Mouse (Mus musculus): ENCODE results near the gene Ndufa11.
A peak's percentile ranks its signal among the peaks of the same experiment; 100 is the strongest.

The Ndufa11 gene

DNA sequence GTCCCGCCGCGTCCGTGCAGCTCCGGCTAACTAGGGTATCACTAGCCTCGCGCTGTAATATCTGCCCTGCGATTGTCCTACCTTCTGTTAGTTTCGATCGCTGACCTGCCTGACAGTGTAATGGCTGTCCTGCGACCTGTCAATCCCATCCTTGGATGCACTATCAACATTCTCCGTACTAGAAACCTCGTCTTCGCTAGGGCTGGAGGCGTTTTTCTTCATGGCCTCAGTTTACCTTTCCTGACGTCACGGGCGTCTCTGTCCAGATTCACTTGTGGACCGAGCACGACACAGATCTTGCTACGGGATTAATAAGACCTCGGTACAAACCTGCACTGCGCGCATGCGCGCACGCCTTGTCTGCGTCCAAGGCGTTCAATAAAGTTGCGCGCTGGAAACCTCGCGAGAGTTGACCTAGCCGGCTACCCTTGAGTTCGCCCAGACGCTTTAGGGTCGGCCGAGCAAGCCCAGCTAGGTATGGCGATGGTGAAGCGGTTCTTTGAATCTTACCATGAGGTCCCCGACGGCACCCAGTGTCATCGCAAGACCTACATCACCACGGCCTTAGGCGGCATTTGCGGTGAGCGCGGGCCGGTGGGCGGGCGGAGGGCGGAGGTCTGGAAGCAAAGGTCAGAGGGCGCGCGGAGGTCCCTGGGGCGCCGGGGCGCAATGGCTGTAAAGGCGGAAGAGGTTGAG is at the start of gene Ndufa11, which contains the start of gene Vmac:
Gene Ndufa11, plus strand, starts transcription at position 405 of the 696 bp plus-strand sequence.
Gene Vmac, minus strand, starts transcription at position 660 of the 696 bp plus-strand sequence.
- DNase-seq (ENCODE audit: low spot score), result peak; percentile 96

DNA sequence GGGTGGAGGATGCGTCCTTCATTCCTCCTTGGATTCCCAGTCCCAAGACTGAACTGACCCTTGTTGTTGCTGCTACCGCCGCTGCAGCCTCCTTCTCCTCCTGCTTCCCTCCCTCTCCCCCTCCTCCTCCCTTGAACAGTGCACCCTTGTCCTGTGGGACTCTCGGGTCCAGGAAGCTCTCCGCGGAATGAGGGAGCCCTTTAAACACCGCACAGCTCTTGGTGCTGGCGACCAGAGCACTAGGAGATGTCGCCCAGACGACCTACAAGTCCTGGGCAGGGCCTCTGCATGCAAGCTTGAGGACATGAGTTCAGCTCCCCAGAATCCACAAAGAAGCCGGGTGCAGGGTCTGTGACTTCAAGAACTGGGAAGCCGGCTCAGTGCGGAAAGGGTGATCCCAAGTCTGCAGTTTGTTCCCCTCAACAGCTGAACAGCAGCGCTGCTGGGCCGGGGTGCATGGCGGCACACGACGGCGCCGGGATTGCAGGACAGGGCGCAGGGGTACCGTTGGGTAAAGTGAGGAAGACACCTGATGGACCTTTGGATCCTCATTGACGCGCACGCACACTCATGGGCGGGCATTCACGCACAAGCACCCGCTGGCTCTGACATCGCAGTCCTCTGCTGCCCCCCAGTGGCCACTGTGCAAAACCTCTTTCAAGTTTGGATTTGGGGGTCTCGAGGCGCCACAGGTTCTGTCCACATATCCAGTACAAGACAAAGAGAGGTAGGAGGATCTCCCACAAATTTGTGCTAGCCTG is 49.0 kb upstream of the Ndufa11 start:
- DNase-seq (ENCODE audit: low spot score), result peak; percentile 83

DNA sequence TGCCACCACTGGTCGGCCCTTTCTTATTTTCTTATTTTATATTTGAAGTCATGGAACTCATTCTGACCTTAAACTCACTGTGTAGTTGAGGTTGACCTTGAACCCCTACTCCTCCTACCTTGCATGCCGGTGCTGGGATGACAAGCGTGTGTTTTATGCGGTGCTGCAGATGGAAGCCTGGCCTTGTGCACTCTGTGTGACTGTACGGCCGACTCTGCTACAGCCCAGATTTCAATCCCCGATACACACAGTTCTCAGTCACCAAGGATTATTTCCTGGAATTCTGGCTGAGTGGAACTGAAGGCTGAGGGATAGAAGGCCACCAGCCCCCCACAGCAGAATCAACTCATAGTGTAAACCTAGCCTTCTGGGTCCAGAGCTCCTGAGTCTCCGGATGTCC is 47.8 kb upstream of the Ndufa11 start:
- DNase-seq (ENCODE audit: low spot score), result no peak

DNA sequence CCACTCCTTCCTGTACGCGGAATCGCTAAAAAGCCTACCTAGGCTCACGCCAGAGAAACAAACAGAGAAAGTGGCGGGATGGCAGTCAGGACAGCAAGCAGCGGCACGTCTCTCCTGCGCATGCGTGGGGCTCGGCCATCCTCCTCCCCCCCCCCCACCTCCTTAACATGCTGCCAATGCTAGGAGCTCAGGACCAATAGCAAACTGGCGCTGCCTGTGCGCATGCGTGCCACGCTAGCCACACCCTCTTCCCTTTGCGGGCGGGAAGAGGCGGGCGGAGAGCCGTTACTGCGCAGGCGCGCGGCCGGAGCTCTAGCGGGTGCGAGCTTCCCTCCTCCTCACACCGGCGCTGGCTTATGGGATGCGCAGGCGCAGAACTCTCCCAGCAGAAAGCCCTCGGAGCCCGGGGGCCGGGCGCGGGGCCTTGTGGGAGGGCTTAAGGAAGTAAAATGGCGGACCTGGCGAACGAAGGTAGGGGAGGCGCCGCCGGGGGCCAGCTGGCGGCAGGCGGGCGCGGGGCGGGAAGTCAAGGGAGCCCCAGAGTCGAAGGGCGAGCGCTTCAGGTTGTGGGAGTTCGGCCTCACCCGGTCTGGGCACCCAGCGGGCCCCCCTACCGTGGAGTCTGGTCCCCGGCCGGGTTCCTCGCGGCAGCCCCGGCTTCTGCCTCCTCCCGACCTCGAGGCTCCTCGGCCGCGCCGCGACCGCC is 44.5 kb upstream of the Ndufa11 start, which contains the start of gene Ranbp3:
Gene Ranbp3, plus strand, starts transcription at position 354 of the 706 bp plus-strand sequence.
- peak; percentile 100 for DNase-seq (ENCODE audit: low spot score)

DNA sequence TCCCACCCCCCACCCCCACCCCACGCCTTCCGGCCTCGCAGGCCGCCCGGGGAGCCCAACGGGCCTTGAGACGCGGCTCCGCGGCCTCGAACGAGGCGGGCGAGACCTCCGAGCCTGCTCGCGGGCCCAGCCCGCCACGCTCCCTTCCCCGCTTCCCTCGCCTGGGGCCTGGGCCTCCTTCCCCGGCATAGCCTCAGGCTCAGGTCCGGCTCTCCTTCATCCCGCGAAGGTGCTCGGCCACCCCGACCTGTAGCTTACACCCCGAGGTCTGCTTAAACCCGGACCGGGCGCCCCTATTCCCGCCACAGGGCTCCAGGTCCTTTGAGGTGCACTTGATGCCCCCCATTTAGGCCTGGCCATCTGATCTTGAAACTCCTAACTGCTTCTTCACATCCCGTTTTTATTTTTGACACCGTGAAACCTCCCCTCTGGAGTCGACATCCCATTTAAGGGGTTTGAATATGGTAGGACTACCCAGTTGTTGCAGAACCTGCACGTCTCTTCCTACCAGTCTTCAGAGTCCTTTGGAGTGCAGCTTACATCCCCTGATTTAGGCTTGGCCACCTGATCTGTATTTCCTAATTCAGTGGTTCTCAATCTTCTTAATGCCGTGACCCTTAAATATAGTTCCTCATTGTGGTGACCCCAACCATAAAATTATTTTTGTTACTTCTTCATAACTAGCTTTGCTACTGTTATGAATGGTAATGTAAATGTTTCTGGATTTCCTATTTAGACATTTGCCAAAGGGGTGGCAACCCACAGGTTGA is 43.7 kb upstream of the Ndufa11 start:
- no peak for DNase-seq (ENCODE audit: low spot score)

DNA sequence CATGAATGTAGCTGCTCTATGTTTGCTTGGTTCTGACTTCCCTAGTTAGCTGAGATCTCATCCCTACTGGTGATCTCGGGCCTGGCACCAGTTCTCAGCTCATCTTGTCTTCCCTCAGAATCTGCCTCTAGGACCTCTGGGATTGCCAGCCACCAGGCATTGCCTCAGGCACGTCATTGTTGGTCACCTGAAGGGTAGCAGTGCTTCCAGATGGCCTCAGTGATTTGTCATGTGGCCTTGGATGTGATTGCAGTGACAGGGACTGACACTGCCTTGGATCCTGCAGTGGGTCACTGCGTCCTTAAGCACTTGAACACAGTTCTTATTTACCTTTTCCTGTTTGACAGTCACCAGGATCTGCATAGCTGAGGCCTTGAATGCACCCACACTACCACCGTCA is 35.8 kb upstream of the Ndufa11 start:
- no peak for DNase-seq (ENCODE audit: low spot score)

DNA sequence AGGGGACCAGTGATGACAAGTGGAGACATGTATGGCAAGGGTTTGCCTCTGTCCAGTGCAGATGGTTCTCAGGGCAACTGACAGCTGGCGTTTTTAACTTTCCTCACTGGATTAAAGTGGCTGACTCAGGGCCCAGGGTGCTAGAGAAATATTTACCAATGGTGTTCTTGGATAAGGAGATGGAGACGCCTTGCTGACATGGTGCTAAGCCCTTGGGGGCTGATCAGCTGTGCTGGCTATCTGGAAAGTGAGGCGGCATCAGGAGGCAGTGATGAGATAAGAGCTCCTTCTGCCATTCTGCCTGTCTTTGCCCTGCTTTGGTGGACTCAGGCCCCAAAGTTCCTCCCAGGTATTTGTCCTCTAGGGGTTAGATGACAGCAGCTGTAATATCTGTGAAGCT is 34.7 kb upstream of the Ndufa11 start:
- DNase-seq (ENCODE audit: low spot score), result no peak

DNA sequence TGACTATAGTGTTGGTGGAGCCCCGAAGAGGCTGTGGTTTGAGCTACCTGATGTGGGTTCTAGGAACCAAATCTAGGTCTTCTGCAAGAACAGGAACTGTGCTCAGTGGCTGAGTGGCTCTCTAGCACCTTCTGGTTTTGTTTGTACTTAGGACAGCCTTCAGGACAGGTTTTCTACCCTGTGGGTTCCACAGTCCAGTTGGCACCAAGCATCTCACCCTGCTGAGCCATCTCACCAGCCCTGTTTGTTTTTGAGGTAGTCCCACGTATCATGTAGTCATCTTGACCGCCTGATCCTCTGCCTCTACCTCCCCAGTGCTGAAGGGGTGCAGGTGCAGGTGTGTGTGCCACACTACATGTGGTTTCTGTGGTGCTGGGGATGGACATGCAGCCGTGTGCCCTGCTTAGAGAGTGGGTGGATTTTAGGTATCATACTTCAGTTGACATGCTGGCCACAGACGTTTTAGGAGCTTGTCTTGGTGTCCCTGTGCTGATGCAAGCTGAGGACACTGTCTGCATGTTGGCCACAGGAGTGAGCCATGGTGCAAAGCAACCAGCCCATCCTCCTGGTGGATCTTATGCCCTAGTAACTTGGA is 33.9 kb upstream of the Ndufa11 start:
- DNase-seq (ENCODE audit: low spot score), result no peak

DNA sequence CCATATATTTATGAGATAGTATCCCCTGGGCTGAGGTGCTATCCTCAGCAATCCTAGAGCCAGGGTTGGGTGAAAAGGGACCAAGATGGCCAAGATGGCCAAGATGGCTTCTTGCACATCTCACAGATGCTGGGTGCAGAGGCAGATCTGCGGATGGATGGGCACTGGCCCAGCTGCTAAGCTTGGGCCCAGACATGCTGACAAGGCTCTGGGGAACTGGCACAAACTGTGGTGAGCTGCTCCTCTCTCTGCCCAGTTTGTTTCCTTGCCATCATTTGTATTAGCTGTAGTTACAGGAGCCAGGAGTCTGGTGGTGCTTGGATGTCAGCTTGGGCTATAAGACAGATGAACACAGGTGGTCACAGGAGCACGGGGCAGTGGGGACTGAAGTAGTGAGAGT is 32.9 kb upstream of the Ndufa11 start:
- no peak for DNase-seq (ENCODE audit: low spot score)

DNA sequence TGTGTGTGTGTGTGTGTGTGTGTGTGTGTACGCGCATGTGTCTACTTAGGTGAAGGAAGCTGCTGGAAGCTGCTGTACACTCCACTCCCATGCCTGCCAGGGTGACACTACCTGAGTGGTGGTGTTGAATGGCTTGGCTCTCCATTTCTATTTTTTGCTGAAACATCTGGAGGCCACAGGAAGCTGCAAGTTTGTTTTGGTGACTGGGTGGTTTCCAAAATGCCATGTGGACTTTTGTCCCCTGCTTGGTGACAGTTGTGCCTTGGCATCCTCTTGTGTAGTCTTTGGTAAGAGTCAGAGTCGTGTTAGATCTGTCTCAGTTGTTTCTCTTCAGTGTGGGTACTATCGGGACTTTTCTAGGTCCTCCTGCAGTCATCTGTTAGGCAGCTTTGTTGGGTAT is 30.8 kb upstream of the Ndufa11 start:
- no peak for DNase-seq (ENCODE audit: low spot score)

DNA sequence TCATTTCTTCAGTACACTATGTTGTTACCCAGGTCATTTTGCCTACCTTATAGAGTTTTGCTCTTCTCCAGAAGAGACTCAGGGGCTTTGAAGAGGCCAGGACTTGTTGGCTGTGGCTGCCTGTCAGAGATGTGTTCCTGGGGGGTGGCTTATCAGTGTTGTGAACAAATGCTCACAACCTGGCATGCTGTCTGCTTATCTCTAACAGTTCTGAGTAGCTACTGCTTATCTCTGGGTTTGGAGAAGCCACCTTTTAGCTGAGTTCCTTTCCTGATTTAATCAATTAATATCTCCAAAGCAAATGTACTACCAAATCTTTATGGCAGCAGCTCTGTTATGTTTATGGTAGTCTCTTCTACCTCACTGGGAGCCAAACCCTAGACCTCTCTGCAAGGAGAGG is 29.5 kb upstream of the Ndufa11 start:
- DNase-seq (ENCODE audit: low spot score), result no peak

DNA sequence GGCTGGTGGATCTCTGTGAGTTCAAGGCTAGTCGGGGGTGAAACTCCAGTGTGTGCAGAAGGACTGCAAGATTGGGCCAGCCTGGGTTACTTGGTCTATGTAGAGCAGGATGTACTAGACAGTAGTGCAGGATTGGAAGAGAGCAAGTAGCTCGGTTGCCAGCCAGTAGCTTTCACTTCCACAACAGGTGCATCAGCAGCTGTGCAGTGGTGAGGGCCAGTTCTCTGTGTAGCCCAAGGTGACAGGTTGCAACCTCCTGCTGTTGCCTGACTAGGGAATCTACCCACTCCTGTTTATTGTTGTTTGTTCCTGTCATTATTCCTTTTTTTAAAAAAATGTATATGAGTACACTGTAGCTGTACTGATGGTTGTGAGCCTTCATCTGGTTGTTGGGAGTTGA is 28.9 kb upstream of the Ndufa11 start:
- no peak for DNase-seq (ENCODE audit: low spot score)

DNA sequence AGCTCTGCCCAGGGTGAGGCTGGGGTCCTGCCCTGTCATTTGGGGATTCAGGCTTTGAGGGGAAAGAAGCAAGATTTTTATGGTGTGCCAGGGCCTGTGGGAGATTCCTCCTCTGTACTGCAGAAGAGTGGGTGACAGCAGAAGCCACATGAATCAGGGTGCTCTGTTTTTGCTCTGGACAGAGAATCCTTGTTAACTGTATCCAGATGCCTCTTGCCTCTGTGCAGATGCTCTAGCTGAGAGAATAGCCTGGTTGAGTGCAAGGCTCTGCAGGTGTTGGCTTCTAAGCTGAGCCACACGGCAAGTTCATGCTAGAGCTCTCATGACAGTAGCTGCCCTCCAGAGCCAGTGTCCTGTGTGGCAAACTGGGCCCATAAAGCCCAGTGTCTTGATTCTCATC is 24.2 kb upstream of the Ndufa11 start:
- no peak for DNase-seq (ENCODE audit: low spot score)

DNA sequence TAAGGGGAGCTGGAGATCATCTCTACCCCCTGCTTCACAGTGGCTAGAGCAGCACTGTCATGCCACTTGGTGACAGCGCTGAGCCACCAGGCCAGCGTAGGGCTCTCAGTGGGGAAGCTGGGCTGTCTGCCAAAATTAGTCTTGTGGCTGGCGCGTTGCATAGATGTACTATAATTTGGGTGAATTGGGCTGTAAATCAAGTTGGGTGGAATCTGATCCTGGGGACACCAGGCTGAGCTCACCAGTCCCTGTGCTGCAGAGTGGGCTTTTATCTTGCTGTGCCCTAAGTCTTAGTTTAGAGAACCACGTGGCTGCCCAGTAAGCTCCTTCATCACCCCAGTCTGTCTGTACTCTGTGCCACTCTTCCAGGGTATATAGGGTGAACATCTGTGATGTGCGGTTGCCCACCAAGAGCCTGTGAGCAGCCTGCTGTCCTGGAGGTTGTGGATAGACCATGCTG is 23.7 kb upstream of the Ndufa11 start:
- DNase-seq (ENCODE audit: low spot score), result peak; percentile 32

DNA sequence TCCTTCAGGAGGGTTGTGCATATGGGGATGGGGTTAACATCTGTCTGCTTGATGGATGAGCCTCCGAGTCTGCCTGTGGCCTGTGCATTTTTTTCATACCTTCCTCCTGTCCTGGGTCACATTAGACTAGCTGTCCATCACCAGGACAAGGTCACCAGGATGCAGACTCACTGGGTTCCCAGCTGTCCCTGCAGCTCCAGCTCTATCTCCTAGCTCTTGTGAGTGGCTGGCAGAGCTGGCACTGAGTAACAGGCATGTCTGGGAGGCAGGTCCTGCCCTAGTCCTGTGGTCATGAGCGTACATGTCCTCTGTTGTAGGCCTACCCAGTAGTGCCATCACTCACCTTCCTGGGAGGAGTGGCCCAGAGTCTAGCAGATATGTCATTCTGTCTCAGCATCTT is 17.1 kb upstream of the Ndufa11 start:
- no peak for DNase-seq (ENCODE audit: low spot score)

DNA sequence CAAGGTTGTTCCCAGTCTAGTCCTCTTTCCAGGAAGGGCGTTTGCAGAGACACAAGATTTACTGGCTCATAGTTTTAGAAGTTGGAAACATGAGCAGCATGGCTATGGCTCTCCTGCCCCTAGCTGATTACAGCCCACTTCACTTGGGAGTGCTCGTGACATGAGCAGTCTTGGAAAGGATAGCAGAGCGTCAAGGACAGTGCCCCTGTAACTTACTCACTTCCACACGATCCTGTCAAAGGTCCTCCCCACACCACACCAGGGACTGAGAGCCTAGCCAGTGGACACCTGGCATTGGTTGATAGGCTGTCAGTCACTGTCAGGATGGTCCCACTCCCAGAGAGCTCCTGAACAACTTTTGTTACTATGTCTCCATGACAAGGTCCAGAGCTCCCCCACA is 14.5 kb upstream of the Ndufa11 start:
- DNase-seq (ENCODE audit: low spot score), result no peak

DNA sequence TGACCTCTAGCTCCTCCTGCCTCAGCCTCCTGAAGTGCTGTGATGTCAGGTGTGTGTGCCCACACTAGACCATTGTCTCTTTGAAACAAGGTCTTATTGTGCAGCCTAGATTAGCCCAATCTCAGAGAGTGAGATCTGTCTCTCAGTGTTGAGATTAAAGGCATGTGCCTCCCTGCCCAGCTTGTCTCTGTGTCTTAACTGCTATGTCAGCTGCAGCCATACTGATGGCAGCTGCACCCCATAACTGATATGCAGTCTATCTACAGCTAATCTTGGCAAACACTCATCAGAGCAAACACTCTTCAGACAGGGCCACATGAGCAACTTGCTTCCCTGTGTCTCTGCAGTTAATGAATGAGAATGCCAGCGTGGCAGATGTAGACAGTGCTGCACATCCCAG is 11.1 kb upstream of the Ndufa11 start:
- no peak for DNase-seq (ENCODE audit: low spot score)

DNA sequence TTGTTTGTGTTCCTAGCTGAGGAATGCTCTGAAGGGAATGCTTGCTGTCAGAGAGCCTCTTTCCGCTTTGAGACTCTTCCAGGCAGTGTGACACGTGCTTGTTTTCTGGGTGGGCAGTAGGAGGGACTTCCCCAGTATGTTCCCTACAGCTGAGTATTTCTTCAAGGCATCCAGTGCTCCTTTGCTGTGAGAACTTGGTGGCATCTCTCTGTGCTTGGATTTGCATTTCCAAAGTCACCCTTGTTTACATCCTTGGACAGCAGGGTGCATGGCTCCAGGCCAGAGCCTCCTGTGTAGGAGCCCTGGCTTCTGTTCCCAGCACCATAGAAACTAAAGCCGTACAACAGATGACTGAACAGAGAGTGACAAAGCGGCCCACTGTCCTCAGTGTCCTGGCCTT is 8.9 kb upstream of the Ndufa11 start:
- DNase-seq (ENCODE audit: low spot score), result no peak

DNA sequence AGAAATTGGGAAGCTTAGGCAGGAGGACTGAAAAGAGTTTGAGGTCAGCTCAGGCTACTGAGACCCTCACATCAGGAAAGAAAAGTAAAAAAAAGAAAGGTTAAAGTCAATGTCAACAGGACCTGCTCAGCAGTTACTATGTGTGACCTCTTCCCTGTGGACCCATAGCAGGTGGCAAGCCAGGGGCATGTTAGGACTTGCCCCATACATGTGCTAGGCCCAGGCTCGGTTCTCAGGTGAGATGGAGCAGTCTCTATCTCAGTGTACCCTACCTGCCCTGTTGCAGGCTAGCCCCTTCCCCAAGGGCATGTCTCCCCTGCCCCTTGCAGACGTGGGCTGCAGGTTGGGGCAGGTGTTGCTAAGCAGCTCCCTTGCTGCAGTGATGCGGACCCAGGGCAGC is 7.9 kb upstream of the Ndufa11 start:
- no peak for DNase-seq (ENCODE audit: low spot score)

DNA sequence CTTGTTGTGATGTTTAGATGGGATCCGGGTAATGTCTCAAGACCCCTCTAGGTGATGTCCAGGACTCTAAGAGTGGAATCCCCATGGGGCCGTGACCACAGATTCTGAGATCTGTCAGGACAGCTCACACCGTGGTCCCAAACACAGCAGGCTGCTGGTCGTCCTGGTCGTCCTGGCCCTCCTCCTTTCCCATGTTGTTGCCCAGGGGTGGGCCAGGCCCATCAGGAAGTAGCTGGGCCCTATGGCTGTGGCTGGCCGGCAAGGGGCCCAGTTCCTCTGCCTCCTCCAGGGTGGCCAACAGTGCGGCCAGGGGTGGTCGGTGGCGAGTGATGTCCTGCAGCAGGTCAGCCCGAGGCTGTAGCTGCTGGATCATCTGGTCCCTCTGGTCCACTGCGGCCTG is 2.2 kb upstream of the Ndufa11 start:
- DNase-seq (ENCODE audit: low spot score), result no peak

DNA sequence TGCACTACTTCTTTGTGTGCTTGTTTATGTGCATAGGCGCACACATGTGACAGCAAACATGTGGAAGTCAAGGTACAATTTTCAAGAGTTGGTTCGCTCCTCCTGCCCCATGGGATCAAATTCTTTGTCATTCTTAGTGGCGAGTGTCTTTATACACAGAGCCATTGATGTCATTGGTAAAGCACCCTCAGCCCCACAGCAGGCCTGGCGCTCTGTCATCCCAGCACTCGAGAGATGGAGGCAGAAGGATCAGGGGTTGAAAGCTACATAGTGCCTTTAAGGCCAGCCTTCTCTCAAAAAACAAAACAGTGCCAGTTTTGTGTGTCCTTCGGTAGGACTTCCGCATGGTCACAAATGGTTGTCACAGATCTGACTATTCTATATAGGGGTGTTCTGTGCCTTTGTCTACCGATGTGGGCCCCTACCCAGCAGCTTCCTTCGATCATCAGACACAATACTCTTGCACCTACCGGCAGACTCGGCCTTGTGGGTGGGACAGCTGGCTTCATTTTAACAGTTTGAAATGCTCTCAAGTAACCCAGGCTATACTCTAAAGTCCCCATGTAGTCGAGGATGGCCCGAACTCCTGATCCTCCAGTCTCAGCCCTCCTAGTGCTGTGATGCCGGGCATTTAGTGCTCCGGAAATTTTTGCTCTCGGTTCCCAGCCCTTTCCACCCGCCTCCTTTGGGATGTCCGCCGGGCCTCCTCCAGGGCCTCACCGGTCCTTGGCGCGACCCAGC is 1.5 kb upstream of the Ndufa11 start:
- DNase-seq (ENCODE audit: low spot score), result no peak
